Comparison of ENCODE assay signal across 20 mouse cellular contexts in the genomic region with DNA sequence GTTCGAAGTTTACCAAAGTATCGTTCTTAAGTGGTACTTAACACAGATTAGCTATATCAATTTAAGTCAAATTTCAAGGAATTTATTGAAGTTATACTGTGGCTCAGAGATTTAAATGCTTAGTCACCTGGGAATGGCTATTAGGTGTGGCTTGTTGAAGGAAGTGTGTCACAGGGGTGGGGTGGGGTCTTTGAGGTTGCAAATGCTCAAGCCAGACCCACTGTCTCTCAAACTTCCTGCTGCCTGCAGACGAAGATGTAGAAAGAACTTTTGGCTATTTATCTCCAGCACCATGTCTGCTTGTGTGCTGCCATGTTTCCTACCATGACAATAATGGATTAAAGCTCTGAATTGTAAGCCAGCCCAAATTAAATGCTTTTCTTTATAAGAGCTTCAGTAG. TPM values are rescaled to one million over a fixed set of nuclear protein-coding genes. Genes with fewer than 3 reads are reported as not detected.
DNase-seq lines count a peak whose midpoint lies in the region; TF ChIP-seq lines count a peak whose summit lies in the region.
"Had no signal": no experiment of that assay in that cellular context is flagged by ENCODE, and none has a peak within 500 bp of the region (broad histone marks: within the 10 kb centered on the region; RNA-seq: fewer than 3 reads in every experiment).

No protein-coding gene starts in this region.

- H3K9me3 ChIP-seq in E14TG2a.4 (ENCODE audit: low read length): no peaks in the 10 kb centered on the region
- H3K9me3 ChIP-seq: embryonic facial prominence, embryonic 10.5 days; embryonic facial prominence, embryonic 12.5 days; forebrain, embryonic 12.5 days; G1E had no signal

- peaks cover 63% of the 10 kb centered on the region for H3K4me1 ChIP-seq in E14TG2a.4 (replicated peaks; ENCODE audit: low read depth, low read length)
- H3K4me1 ChIP-seq: embryonic facial prominence, embryonic 10.5 days; embryonic facial prominence, embryonic 12.5 days; forebrain, embryonic 12.5 days had no signal

- H3K27me3 ChIP-seq in E14TG2a.4 (ENCODE audit: insufficient read depth, low read length): no peaks in the 10 kb centered on the region
- H3K27me3 ChIP-seq: CH12.LX; embryonic facial prominence, embryonic 12.5 days; forebrain, embryonic 12.5 days had no signal

- DNase-seq in ES-CJ7 (ENCODE audit: low read depth, low spot score): peak; percentile 90
- DNase-seq in R1 (ENCODE audit: low read depth, low spot score): peak; percentile 91
- no peak for DNase-seq in heart, postnatal 25 days (ENCODE audit: low spot score)
- DNase-seq in left cerebral cortex, adult 18-20 months (ENCODE audit: low spot score in 2 of 2): no peak
- no peak for DNase-seq in lung, postnatal 36 days
- DNase-seq: adrenal gland, adult 8-10 months; adrenal gland, postnatal 14 days; adrenal gland, postnatal 36 days; B cell, adult 2 months; cerebellum, adult 11-12 months; cerebellum, adult 2 months; cerebellum, adult 9-10 months; cerebellum, postnatal 10 days; cerebellum, postnatal 25 days had no signal

- peak overlapping the region; percentile 54 for H3K4me3 ChIP-seq in E14TG2a.4 (replicated peaks; ENCODE audit: low read length)
- H3K4me3 ChIP-seq: embryonic facial prominence, embryonic 10.5 days; embryonic facial prominence, embryonic 12.5 days; forebrain, embryonic 12.5 days had no signal

- intact Hi-C loops in heart, postnatal 25 days (cut with DNase I): no loop called here

- TF ChIP-seq CTCF in E14TG2a.4 (conservative IDR thresholded peaks at IDR 0.05; ENCODE audit: low read length): no peak

- no peaks in the 10 kb centered on the region for H3K36me3 ChIP-seq in E14TG2a.4 (ENCODE audit: insufficient read depth, low read length)
- H3K36me3 ChIP-seq: embryonic facial prominence, embryonic 10.5 days; embryonic facial prominence, embryonic 12.5 days; forebrain, embryonic 12.5 days; G1E had no signal

RNA-seq across cellular contexts. Expression of gene Smarcad1, which starts 40.2 kb away (rescaled TPM):
- total RNA-seq in heart, postnatal 25 days (2021): 10 to 100 TPM; 16.5 to 18.1 TPM
- 10 to 100 TPM; 32.1 to 39.5 TPM for total RNA-seq in left cerebral cortex, adult 18-20 months (2021)

Comparison
In these comparisons a context has a peak if more than half of its experiments do, and no peak if none do; other contexts are left out.
1. DNase-seq: peak in ES-CJ7 (single experiment) and R1 (single experiment); none in heart, postnatal 25 days (single experiment), left cerebral cortex, adult 18-20 months (0 of 2) and lung, postnatal 36 days (single experiment).